Mouse (Mus musculus) thymus, adult 18-20 months (tissue): ENCODE data around the gene Fam196b.

Experiments
- DNase-seq, 2 experiments: peaks; one replicate each; pipeline ENCODE4 v3.0.0; 2022; ENCODE audit warnings: mixed read lengths in 2 of 2

The Fam196b gene

DNA sequence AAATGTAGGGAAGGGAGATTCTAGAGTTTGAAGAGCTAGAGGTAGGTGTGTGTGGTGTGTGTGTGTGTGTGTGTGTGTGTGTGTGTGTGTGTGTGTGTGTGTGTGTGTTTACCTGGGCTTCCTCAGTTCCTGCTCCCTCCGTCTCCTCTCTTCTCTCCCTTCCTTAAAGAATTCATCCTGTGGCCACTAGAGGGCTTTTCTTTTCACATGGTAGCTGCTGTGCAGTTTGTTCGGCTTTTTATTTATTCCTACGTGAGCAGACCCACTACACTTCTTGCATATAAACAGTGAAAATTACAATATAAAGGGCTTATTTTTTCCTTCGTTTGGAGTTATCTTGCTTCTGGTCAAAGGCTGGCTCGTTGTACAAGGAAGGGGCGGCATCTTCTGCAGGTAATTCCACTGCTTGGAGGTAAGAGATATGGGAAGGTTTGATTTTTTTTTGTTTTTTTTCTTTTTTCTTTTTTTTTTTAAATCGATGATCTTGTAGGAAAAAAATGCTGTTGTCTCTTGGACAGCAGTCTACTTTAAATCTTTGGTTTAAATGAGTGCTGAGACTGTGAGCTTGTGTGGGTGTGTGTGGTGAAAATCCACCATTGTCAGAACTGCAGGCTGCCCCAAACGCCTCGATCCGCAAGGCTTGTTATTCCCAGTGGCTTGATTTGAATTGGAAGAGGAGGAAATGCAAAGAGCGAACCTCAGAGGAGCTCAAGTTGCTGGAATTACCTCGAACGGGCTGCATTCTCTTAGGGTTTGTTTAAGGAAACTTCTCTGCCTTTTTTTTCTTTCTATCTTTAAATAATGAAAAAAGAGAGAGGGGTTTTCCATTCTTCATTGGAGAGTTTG is at the start of gene Fam196b:
Gene Fam196b, plus strand, starts transcription at position 289 of the 846 bp plus-strand sequence.
- no peak for DNase-seq

- DNase-seq, result no peak
These were observed 42.6 kb upstream of the Fam196b start for GRCm38 (mm10) chr11:34272016-34272415.

DNA sequence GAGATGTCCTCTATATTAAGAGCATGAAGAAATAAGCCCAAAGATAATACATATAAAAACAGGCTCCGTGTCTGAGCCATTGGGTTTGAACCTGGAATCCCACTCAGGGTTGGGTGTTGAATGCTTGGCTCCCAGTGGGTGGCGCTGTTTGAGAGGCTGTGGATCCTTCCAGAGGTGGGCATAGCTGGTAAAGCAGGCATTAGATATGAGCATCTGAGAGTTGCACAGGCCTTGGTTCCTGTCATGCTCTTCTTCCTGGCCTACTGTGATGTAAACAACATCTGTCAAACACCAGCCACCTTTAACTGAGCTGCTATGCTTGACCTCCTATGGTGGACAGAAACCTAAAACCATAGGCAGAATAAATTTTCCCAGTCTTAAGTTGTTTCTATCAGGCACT is 38.7 kb upstream of the Fam196b start:
- DNase-seq, result no peak

DNA sequence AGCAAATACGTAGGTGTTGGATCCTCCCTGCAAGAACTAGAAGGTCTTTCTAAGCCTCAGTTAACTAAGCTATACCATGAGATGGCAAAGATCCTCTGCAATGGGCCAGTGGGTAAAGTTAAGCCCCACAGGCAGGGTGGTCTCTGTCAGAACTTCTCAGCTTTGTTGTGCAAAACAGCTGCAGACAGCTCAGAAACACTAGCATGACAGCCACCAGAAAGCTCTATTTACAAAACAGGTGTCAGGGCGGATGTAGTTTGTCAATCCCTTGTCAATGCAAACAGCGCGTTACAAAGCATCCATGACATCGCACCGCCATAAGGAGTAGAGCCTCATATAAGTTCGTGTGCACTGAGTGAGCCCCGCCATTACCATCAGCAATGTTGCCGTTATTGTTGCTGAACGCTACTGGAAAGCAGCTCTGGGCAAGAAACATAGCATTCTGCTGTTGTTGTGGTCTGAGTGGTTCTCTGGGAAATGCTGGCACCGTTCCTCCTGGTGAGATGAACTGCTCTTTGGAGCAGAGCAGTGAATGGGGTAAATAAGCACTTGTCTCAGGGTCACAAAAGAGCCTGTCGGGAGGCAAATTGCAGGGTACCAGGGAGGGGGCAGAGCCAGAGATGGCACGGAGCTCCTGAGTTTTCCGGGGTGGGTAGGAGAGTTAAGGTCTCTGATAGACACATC is 38.1 kb upstream of the Fam196b start:
- no peak for DNase-seq

DNA sequence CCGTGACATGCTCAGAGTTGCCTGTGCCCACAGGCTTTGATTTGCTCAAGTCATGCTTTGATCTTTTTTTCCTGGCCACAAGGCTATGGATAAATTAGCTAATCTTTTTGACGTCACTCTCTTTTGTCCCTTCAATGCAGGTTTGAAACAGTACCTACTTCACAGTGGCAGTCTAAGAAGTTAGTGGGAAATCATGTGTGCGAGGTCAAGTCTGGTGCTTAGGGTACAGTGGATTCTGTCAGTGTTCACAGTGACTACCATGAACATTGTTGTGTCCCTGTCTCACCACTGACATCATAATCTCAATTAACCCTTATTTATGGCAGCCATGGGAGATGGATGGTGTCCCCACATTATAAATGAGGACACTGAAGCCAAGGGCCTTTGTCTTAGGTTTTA is 37.6 kb upstream of the Fam196b start:
- no peak for DNase-seq

DNA sequence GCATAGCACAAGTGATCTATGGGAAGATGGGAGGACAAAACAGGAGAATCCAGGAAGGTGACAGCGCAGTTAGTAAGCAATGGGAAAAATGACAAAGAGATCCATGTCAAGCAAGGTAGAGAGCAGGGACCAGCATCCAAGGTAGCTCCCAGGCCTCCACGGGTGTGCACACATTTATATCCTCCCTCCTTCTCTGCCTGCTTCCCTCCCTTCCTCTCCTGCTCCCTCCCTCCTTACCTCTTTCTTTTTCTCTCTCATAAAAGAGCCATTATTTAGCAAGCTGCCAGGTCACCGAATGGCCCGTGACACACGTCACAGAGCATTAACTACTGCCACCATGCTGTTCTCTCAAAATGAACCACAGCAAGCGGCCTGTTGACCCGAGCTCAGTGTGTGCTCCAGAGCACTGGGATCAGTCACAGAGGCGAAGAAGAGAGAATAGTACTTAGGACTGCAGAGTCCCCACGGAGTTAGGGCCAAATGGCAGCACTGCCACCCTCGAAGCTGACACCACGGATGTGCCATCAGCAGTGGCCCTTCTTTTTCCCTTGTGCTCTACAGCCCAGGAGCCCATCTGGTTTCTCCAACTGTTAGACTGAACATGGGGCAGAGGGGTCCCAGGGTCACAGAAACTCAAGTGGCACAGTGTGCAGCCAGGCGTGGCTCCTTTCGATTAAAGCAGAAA is 30.4 kb upstream of the Fam196b start:
- no peak for DNase-seq

DNA sequence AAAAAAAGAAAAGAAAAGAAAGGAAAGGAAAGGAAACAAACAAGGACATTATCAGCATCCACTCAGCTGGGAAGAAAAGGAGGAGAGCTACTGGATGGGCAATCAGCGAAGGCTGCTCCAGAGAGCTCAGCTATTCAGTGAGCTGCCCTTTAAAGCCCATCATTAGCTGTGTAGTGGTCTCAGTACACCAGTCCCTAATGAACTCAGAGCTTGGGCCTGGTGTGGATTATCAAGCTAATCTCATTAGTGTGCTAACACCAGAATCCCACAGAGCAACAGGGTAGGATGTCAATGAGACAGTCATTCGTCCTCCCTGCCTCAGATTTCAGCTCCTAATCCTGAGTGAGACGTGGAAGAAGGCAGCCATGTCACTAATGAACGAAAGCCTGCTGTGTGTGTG is 24.4 kb upstream of the Fam196b start:
- no peak for DNase-seq

DNA sequence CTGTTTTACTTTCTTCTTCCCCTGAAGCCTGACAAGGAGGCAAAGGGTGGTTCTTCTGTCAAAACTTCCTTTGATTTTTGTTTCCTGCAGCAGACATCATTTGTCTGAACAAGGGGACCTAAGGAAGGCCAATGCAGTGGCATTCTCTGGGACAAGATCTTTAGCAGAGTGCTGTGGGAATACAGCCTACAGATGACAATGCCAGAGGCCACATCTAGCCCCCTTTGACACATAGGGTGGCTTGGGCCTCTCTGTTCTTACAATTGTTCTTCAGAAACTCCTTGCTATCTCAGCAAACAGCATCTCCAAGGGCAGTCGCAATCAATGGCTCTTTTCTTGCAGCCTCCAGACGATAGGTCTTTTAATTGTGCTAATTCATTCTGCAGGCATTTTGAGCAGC is 23.9 kb upstream of the Fam196b start:
- no peak for DNase-seq

GRCm38 (mm10) chr11:34291304-34291703 is 23.3 kb upstream of the Fam196b start:
- DNase-seq, result no peak

- no peak for DNase-seq
These were observed 16.8 kb upstream of the Fam196b start for GRCm38 (mm10) chr11:34297698-34298378.

GRCm38 (mm10) chr11:34299550-34299949 is 15.1 kb upstream of the Fam196b start:
- DNase-seq, result no peak

- DNase-seq, result no peak
These were observed 14.6 kb upstream of the Fam196b start for GRCm38 (mm10) chr11:34300064-34300463.

DNA sequence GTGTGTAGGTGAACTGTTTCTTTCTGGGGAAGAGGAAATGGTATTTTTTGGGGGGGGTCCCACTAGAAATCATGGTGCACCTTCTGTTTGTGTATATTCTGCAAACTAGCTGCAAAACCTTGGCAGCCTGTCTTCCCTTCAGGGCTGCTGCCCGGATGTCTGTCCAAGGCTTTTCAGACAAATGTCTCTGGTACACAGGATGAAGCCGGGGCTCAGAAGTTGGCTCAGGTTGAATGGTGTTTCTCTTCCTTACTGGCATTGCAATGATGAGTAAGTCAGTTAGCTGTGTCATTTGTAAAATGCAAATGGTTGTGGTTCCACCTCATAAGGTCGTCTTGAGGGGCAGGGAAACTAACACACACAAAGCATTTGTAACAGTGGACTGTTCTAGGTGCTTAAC is 8.4 kb upstream of the Fam196b start:
- DNase-seq, result no peak

GRCm38 (mm10) chr11:34308731-34309130 is 5.9 kb upstream of the Fam196b start:
- DNase-seq, result no peak

DNA sequence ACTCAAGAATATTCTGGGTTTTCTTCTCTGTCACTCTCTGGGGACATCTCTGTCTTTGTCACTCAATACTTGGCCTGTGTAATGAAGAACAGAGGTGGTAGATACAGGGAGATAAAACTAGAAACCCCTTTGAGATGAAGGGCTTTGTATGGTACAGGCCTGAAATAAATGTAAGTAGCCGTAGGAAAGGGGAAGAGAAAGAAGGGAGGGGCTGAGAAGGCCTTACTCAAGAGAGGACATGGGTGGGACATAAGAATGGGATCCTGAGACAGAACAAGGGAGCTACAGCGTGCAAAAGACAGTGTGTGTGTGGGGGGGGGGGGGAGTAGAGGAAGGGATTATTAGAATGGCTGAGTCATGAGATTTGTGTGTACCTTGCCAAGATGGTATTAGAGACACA is 5.3 kb upstream of the Fam196b start:
- no peak for DNase-seq

GRCm38 (mm10) chr11:34311717-34312116 is 2.9 kb upstream of the Fam196b start:
- DNase-seq, result no peak

DNA sequence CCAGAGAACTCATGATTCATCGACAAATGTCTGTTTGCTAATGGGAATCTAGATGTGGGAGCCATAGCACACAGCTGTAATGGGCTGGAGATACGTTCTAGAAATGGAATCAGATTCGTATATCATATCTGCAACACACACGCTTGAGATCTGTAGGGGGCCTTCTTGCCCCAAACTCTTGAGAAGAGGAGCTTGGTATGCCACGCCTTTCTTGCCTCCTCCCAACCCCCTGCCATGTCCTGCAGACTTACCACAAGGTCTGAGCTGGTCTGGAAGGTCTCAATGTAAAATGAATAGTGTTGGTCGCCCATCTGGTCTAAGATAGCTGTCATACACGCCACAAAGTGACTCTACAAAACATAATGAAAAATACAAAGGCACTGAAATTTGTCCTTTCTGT is 2.4 kb upstream of the Fam196b start:
- no peak for DNase-seq

GRCm38 (mm10) chr11:34315383-34315782 is 761 bp downstream of the Fam196b start:
- no peak for DNase-seq

GRCm38 (mm10) chr11:34316176-34316575 is 1.6 kb downstream of the Fam196b start:
- DNase-seq, result no peak

DNA sequence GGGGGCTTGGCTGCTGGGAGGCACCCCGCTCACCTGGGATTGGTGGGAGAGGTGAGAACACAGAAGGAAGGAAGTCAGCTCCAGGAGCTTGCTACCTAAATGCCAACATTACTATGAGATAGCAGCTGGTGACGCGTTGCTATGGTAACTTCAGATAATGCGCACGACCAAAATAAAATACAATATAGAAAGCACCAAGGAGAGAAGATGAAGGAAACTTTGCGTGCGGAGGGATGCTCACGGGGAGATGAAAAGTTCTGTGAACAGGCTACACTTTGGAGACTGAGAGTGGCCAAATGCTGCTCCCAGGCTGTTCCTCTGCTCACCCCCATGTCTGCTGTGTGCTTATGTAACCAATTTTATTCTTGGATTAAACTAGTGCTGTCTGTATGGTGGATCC is 2.4 kb downstream of the Fam196b start:
- DNase-seq, result no peak

DNA sequence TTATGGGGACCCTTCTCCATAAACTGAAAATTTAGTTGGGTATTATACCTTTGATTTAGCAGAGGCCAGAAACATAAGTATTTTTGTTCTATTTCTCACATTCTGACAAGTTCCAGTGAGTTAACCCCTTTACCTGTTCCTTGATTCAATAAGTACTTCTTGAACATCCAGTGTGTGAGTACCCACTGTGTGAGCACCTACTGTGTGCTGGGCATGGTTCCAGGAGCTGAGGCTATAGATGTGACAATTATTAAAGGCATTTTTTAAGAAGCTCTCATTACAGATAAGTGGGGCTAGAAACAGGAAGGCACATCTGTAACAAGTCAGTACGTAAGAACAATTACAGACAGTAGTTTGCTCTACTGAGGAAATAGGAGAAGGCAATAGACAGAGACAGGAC is 4.7 kb downstream of the Fam196b start:
- no peak for DNase-seq

DNA sequence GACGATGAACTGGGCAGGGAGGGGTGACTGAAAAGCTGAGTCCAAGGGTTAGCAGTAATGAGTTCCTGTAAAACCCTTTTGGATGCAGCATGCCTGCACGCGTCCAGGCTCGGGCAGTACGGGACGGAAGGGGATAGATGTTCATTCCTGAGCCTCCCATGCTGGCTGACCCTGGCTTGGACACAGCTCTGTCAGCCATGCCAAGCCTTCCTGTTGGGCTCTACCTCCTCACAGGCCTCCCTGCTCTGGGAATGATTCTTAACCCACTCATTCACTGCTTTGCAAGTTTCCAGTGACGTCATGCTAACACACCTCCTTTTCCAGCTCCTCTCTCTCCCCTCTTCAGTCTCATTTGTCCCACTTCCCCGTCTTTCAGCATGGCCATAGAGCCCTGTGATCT is 9.0 kb downstream of the Fam196b start:
- no peak for DNase-seq

- no peak for DNase-seq
These were observed 17.9 kb downstream of the Fam196b start for GRCm38 (mm10) chr11:34332344-34333031.
